Mouse (Mus musculus) stomach, embryonic 14.5 days (tissue): ENCODE measurements around the gene Icos. TPM values are rescaled to one million over a fixed set of nuclear protein-coding genes. Genes with fewer than 3 reads are reported as not detected.

ENCODE experiments used
- ATAC-seq: fragments of 200-750 bp; cut with Nextera tagmentation; 2 replicates; pipeline ENCODE4 v1.8.0; 2017; ENCODE audit warnings: low read depth, moderate TSS enrichment; ENCODE audit not compliant: insufficient number of reproducible peaks, insufficient read depth, low FRiP score
- H3K27ac ChIP-seq: fragments of 300-500 bp; sonication (generic); 2 replicates; pipeline ENCODE4 v1.5.1; 2014; ENCODE audit warnings: mild to moderate bottlenecking, low read length, moderate library complexity, mixed read lengths
- H3K27me3 ChIP-seq: fragments of 300-500 bp; sonication (generic); 2 replicates; pipeline ENCODE4 v1.6.1; 2014; ENCODE audit warnings: low read length, control low read depth, mixed read lengths; ENCODE audit not compliant: control insufficient read depth, insufficient read depth
- H3K36me3 ChIP-seq: fragments of 300-500 bp; sonication (generic); 2 replicates; pipeline ENCODE4 v1.6.1; 2014; ENCODE audit warnings: mild to moderate bottlenecking, control low read depth, low read length, moderate library complexity, mixed read lengths; ENCODE audit not compliant: control insufficient read depth, insufficient read depth
- H3K4me1 ChIP-seq: fragments of 300-500 bp; sonication (generic); 2 replicates; pipeline ENCODE4 v1.6.1; 2014; ENCODE audit warnings: low read length, control low read depth, mixed read lengths; ENCODE audit not compliant: control insufficient read depth, insufficient read depth
- H3K4me2 ChIP-seq: fragments of 300-500 bp; sonication (generic); replicated peaks from 2 replicates; pipeline ENCODE4 v1.6.1; 2014; ENCODE audit warnings: low read depth, low read length, control low read depth
- H3K4me3 ChIP-seq: fragments of 300-500 bp; sonication (generic); 2 replicates; pipeline ENCODE4 v1.5.1; 2014; ENCODE audit warnings: low read depth, low read length, control low read depth
- H3K9ac ChIP-seq: fragments of 300-500 bp; sonication (generic); replicated peaks from 2 replicates; pipeline ENCODE4 v1.6.1; 2014; ENCODE audit warnings: low read depth, mild to moderate bottlenecking, control low read depth, low read length, moderate library complexity, mixed read lengths
- H3K9me3 ChIP-seq: fragments of 300-500 bp; sonication (generic); 2 replicates; pipeline ENCODE4 v1.6.1; 2016; ENCODE audit warnings: low read depth, low read length, control low read depth; ENCODE audit not compliant: control insufficient read depth
- WGBS: fragments of 180-500 bp; shearing (Covaris S2); extraction: QIAGEN DNeasy Blood & Tissue Kit; methylation state at CpG from one replicate; pipeline ENCODE4 v1.1.7; 2014; 5-methylcytosine and 5-hydroxymethylcytosine counted together
- polyA plus RNA-seq: library from polyadenylated mRNA; unstranded; fragments of >200 nt; fragmentation: Nextera tagmentation; extraction: Ambion mirVana; gene quantifications from 2 replicates; pipeline ENCODE4 v1.2.1, GENCODE M21; 2014

Icos gene
- polyA plus RNA-seq, 1 experiment from 2014 or later = 0.30 TPM

DNA sequence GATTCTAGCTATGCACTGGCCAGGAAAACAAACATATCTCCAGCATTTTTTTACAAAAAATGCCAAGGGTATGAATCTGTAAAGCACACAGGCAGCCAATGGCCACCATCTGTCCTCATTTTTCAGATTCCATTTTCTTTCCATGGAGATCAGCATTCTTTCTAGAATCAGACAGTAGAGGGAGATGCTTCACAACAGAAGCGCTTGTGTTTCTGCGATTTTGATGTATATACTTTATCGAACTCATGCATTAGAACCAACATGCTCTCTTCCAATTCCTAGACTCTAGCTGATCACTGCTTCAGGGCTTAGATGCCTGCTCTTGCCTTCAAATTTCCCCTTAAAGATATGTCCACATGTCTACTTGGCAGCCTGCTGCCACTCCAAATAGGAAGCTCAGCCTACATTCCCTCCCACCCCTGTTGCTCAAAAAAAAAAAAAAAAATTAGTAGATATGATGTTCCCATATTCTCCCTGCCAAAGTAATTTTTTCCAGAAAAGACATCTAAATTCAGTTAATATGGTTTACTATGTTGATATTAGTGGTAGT lies 20.4 kb downstream of the Icos start:
- Histone ChIP-seq H3K27me3 (no peaks in the 10 kb centered on the region), H3K4me1 (no peaks in the 10 kb centered on the region), H3K4me2 (no peak overlapping the region), H3K36me3 (no peaks in the 10 kb centered on the region), H3K9me3 (no peaks in the 10 kb centered on the region), H3K27ac (no peak overlapping the region), H3K4me3 (no peak overlapping the region), H3K9ac (no peak overlapping the region)
- no peak for ATAC-seq
- WGBS = 82% methylated on average over 3 of the region's 3 CpGs

GRCm38 (mm10) chr1:60998689-60999088 lies 21.0 kb downstream of the Icos start:
- 44% methylated on average over 2 of the region's 2 CpGs for WGBS
- no peaks in the 10 kb centered on the region for H3K9me3 ChIP-seq
- H3K4me2 ChIP-seq = no peak overlapping the region
- H3K9ac ChIP-seq = no peak overlapping the region
- no peaks in the 10 kb centered on the region for H3K36me3 ChIP-seq
- ATAC-seq = no peak
- H3K27ac ChIP-seq = no peak overlapping the region
- no peaks in the 10 kb centered on the region for H3K4me1 ChIP-seq
- H3K27me3 ChIP-seq = no peaks in the 10 kb centered on the region
- no peak overlapping the region for H3K4me3 ChIP-seq

- 91% methylated on average over 7 of the region's 7 CpGs for WGBS
- no peaks in the 10 kb centered on the region for H3K27me3 ChIP-seq
- no peak for ATAC-seq
- H3K36me3 ChIP-seq = no peaks in the 10 kb centered on the region
- H3K4me1 ChIP-seq = no peaks in the 10 kb centered on the region
- no peaks in the 10 kb centered on the region for H3K9me3 ChIP-seq
- no peak overlapping the region for H3K4me3 ChIP-seq
- no peak overlapping the region for H3K27ac ChIP-seq
- H3K4me2 ChIP-seq = no peak overlapping the region
- H3K9ac ChIP-seq = no peak overlapping the region
These were observed 24.1 kb downstream of the Icos start for GRCm38 (mm10) chr1:61001786-61002354.

DNA sequence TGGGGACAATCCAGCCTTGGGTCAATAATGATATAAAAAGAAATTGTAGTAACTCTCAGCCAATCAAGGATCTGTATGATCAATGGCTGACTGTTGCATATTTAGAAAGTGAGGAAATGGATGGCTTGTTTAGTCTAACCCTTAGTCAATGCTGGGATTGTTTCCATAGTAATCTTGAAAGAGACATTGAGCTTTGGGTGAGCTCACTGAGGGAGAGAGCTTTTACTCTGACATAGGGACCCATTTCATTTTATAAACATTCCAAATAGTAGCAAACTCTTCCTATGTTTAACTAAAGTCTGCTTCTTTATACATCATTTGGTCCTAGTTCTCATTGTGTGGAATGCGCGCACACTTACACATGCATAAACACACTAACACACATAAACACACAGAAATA lies 28.5 kb downstream of the Icos start:
- no peak overlapping the region for H3K27ac ChIP-seq
- no peak for ATAC-seq

GRCm38 (mm10) chr1:61007516-61007915 lies 29.8 kb downstream of the Icos start:
- H3K27me3 ChIP-seq = no peaks in the 10 kb centered on the region
- H3K4me1 ChIP-seq = no peaks in the 10 kb centered on the region
- H3K9me3 ChIP-seq = no peaks in the 10 kb centered on the region
- no peak overlapping the region for H3K27ac ChIP-seq
- H3K36me3 ChIP-seq = no peaks in the 10 kb centered on the region
- no peak overlapping the region for H3K9ac ChIP-seq
- no peak overlapping the region for H3K4me3 ChIP-seq
- H3K4me2 ChIP-seq = no peak overlapping the region
- ATAC-seq = no peak

More for the DNA sequence above, 28.5 kb downstream of the Icos start:
- 58% methylated on average over 2 of the region's 2 CpGs for WGBS
- Histone ChIP-seq H3K9me3 (no peaks in the 10 kb centered on the region), H3K4me1 (no peaks in the 10 kb centered on the region), H3K4me2 (no peak overlapping the region), H3K27me3 (no peaks in the 10 kb centered on the region), H3K9ac (no peak overlapping the region), H3K36me3 (no peaks in the 10 kb centered on the region), H3K4me3 (no peak overlapping the region)

DNA sequence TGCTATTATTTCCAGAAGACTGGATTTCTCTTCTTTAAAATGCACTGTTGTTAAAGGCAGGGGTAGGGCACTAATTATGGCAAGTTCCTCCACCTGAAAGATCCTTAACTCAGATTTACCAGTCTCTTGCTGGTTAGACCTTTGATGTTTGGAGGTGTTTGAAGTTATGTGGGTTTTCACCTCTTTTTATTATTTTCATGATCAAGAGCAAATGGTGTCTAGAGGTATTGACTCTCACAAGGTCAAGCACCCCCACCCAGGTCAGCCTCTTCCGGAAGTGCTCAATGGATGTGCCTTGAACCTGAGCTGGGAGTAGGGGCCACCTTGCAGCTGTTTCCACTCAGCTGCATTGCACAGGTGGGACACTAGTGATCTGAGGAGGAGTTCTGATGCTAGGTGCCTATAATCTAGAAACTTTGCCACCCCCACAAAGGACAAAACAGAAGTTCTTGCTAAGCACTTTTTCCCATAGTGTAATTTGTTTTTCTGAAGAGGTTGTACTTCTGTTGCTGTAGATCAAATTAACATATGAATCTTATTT lies 38.9 kb downstream of the Icos start:
- Histone ChIP-seq H3K36me3 (no peaks in the 10 kb centered on the region), H3K4me1 (no peaks in the 10 kb centered on the region), H3K27ac (no peak overlapping the region), H3K4me3 (no peak overlapping the region), H3K9me3 (no peaks in the 10 kb centered on the region), H3K4me2 (no peak overlapping the region), H3K27me3 (no peaks in the 10 kb centered on the region), H3K9ac (no peak overlapping the region)
- 36% methylated on average over 1 of the region's 1 CpGs for WGBS
- no peak for ATAC-seq

DNA sequence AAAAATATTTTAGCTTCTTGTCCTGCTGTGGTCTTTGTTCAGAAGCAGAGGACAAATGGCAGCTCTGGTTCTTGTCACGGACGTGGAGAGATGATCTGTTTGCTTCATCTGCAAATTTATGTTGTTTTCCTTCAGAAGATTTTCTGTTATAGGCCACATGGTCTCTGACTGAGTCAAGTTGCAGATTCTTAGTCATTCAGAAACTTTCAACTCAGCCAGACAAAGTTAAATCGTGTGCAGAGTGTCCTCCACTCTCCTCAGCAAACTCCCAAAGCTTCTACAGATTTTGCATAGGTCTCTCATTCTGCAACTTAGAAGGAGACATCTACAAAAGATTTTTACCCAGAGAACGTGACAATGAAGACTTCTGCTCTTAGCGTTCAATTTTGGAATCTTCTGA lies 49.0 kb downstream of the Icos start:
- no peak overlapping the region for H3K27ac ChIP-seq
- 56% methylated on average over 5 of the region's 5 CpGs for WGBS
- H3K9me3 ChIP-seq = no peaks in the 10 kb centered on the region
- no peak for ATAC-seq
- H3K4me3 ChIP-seq = no peak overlapping the region
- no peaks in the 10 kb centered on the region for H3K27me3 ChIP-seq
- no peak overlapping the region for H3K4me2 ChIP-seq
- peaks cover 4% of the 10 kb centered on the region; the same call in 1 of the 2 replicates for H3K4me1 ChIP-seq
- no peak overlapping the region for H3K9ac ChIP-seq
- H3K36me3 ChIP-seq = no peaks in the 10 kb centered on the region

DNA sequence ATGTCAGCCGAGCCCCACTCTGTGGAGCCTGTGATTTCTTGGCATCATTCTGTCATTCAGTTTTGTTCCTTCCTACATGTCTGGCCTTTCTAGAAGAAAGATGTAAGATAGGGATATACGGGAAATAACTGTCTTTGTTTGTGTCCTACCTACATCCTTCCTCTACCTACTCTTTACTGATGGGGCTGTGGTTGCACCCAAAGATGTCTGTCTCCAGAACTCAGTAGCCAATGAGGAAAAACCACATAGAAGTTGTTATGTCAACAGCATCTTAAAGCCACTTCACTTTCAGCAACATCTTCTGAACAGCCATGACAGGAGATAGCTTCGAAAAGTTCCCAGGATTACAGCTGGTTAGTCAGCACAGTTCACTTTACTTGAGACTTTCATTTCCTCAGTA lies 49.8 kb downstream of the Icos start:
- H3K9me3 ChIP-seq = no peaks in the 10 kb centered on the region
- ATAC-seq = no peak

GRCm38 (mm10) chr1:61029919-61030318 lies 52.2 kb downstream of the Icos start:
- Histone ChIP-seq H3K36me3 (no peaks in the 10 kb centered on the region), H3K4me1 (peaks cover 4% of the 10 kb centered on the region; the same call in 1 of the 2 replicates), H3K9ac (no peak overlapping the region), H3K4me2 (no peak overlapping the region), H3K27ac (no peak overlapping the region), H3K27me3 (no peaks in the 10 kb centered on the region), H3K9me3 (no peaks in the 10 kb centered on the region), H3K4me3 (no peak overlapping the region)
- 18% methylated on average over 1 of the region's 1 CpGs for WGBS
- peak; percentile 49; the same call in 1 of the 2 replicates for ATAC-seq

More for the DNA sequence above, 49.8 kb downstream of the Icos start:
- Histone ChIP-seq H3K9ac (no peak overlapping the region), H3K4me1 (peaks cover 4% of the 10 kb centered on the region; the same call in 1 of the 2 replicates), H3K36me3 (no peaks in the 10 kb centered on the region), H3K4me3 (no peak overlapping the region), H3K27me3 (no peaks in the 10 kb centered on the region), H3K4me2 (no peak overlapping the region), H3K27ac (no peak overlapping the region)
- 92% methylated on average over 3 of the region's 3 CpGs for WGBS
